ENCODE assay signal across 17 mouse cellular contexts in genomic region chr17:49464884-49465283, GRCm38 (mm10).
"Had no signal": no experiment of that assay in that cellular context is flagged by ENCODE, and none has a peak within 500 bp of the region (broad histone marks: within the 10 kb centered on the region; RNA-seq: fewer than 3 reads in every experiment).

No protein-coding gene starts in this region.

- H3K27ac ChIP-seq: limb, embryonic 12.5 days; limb, embryonic 15.5 days; midbrain, embryonic 12.5 days; neural tube, embryonic 13.5 days had no signal

- DNase-seq: kidney, adult 18-20 months; kidney, adult 9 months; kidney, postnatal 14 days; kidney, postnatal 4 days; left cerebral cortex, postnatal 4 days; lung, adult 2 months; lung, postnatal 14 days; lung, postnatal 4 days; thymus, adult 18-20 months; thymus, postnatal 36 days had no signal

- H3K27me3 ChIP-seq: limb, embryonic 12.5 days; limb, embryonic 15.5 days; midbrain, embryonic 12.5 days; neural tube, embryonic 13.5 days had no signal

- ATAC-seq: intestine, embryonic 16.5 days; midbrain, embryonic 16.5 days had no signal

- H3K4me3 ChIP-seq: limb, embryonic 12.5 days; limb, embryonic 15.5 days; midbrain, embryonic 12.5 days; myocyte; neural tube, embryonic 13.5 days had no signal

- H3K4me2 ChIP-seq: limb, embryonic 12.5 days; limb, embryonic 15.5 days; midbrain, embryonic 12.5 days; neural tube, embryonic 13.5 days had no signal

- H3K36me3 ChIP-seq: midbrain, embryonic 12.5 days had no signal

- H3K9ac ChIP-seq: limb, embryonic 12.5 days; limb, embryonic 15.5 days; midbrain, embryonic 12.5 days; neural tube, embryonic 13.5 days had no signal

- H3K9me3 ChIP-seq: limb, embryonic 12.5 days; limb, embryonic 15.5 days; midbrain, embryonic 12.5 days; neural tube, embryonic 13.5 days had no signal

- H3K4me1 ChIP-seq: limb, embryonic 12.5 days; limb, embryonic 15.5 days; midbrain, embryonic 12.5 days; neural tube, embryonic 13.5 days had no signal
